Mouse (Mus musculus): ENCODE data around the gene Pcgf5. TPM values are rescaled to one million over a fixed set of nuclear protein-coding genes. Genes with fewer than 3 reads are reported as not detected.

The Pcgf5 gene
- polyA plus RNA-seq (2017; shearing (Covaris generic)): 10 to 100 TPM; 50.0 to 64.2 TPM

GRCm38 (mm10) chr19:36348161-36348800, at the start of gene Pcgf5:
Gene Pcgf5 (plus strand): TSS chr19:36348309.

Other genes starting within 250 kb of the Pcgf5 start
- under 1 TPM; 0.08 to 0.28 TPM for gene Ankrd1, start 228.2 kb upstream of the Pcgf5 start, polyA plus RNA-seq (2017; shearing (Covaris generic))
- 1 to 10 TPM; 3.8 to 4.0 TPM for gene Hectd2, start 206.3 kb downstream of the Pcgf5 start, polyA plus RNA-seq (2017; shearing (Covaris generic))

Measured in activated CD4-positive, CD25-positive, alpha-beta regulatory T cell (primary cell).